Mouse (Mus musculus) left cerebral cortex, adult 18-20 months (tissue): ENCODE results near the gene Gm44596. TPM values are rescaled to one million over a fixed set of nuclear protein-coding genes. Genes with fewer than 3 reads are reported as not detected.
"Not testable (repeated sequence)": the region's sequence is repeated elsewhere in the genome, so short reads cannot be mapped to it uniquely, and the experiment has no call there.

Source experiments
- DNase-seq, 2 experiments: peaks; one replicate each; pipeline ENCODE4 v3.0.0; 2021 to 2022; ENCODE audit warnings: low spot score in 2 of 2, mixed read lengths in 1 of 2
- total RNA-seq, 2 experiments: library from RNA; stranded (reverse); gene quantifications; 2 replicates each; pipeline ENCODE4 v1.2.3; 2021

The Gm44596 gene
- total RNA-seq, 2 experiments from 2014 or later: not detected

DNA sequence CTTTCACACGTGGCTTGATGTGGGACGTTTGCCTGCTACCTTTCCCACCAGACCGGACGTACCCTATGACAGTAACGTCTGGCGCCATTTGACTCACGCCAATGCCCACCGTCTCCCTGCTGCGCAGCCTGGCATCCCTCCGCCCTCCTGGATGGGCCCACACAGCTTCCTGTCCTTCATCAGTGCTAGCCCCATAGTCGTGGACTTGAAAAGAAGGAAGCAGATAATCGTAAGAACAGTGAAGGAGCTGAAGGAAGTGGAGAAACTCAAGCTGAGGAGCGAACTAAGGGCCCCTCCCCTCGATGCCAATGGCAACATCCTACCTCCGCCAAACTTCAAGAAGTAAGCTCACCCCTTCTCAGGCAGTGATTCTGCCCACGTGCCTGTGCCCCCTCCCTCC lies 4.3 kb downstream of the Gm44596 start:
- no peak for DNase-seq

DNA sequence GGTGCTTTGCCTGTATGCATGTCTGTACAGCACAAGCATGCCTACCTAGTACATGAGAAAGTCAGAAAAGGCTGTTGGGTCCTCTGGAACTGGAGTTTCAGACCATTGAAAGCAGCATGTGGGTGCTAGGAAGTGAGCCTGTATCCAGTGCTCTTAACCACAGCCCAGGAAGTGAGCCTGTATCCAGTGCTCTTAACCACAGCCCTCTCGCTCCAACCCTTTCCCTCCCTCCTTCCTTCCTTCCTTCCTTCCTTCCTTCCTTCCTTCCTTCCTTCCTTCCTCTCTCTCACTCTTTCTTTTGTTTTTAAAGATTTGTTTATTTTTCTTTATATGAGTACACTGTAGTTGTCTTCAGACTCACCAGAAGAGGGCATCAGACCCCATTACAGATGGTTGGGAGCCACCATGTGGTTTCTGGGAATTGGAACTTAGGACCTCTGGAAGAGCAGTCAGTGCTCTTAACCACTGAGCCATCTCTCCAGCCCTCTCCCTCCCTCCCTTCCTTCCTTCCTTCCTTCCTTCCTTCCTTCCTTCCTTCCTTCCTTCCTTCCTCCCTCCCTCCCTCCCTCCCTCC lies 5.4 kb downstream of the Gm44596 start:
- not testable (repeated sequence) for DNase-seq

DNA sequence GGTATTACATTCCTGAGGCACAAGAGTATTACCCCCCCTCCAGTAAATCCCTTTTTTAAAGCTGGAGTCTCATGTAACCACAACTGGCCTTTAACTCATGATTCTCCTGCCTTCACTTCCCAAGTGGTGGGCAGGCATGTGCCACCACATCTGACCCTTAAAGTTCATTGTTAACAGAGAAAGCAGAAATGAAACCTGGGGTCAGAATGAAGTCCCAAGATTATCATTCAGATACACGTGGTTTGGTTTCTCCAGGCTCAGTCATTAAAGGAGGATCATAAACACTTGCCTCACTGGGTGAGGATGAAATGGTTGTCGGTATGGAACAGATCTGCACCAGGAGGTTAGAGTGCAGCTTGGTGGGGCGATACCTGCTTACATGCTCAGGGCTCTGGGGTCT lies 6.0 kb downstream of the Gm44596 start:
- DNase-seq: no peak

DNA sequence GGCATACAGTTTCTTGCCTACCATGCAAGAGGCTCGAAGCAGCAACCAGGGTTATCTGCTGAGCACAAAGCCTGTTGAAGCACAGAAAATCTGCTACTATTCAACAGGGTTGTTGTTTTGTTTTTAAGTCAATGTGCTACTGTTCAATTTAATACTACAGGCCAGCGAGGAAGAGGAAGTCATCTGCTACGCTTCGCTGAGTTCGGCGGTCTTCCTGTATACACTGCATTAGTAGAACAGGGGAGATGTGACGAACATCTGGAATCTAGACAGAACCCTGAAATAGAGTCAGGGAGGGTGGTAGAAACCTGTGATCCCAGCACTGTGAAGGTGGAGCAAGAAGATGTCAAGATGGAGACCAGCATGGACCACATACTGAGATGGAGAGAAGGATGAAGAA lies 8.4 kb downstream of the Gm44596 start:
- DNase-seq: no peak

DNA sequence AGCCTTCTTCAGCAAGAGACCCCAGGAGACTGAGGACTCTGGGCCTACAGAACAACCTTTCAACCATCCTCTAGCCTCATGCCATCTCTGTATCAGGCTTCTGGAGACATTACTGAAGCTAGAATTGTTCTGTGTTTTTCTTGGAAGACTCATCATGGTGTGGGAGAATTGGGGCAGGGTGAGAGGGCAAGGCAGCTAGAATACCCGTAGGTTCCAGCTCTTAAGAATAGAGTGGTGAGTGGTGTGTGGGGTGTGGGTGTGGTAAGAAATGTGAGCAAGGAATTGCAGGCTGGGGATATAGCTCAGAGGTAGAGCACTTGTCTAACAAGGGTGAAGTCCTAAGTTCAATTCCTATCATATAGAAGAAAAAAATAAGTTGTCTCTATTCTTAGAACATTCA lies 9.7 kb downstream of the Gm44596 start:
- no peak for DNase-seq

DNA sequence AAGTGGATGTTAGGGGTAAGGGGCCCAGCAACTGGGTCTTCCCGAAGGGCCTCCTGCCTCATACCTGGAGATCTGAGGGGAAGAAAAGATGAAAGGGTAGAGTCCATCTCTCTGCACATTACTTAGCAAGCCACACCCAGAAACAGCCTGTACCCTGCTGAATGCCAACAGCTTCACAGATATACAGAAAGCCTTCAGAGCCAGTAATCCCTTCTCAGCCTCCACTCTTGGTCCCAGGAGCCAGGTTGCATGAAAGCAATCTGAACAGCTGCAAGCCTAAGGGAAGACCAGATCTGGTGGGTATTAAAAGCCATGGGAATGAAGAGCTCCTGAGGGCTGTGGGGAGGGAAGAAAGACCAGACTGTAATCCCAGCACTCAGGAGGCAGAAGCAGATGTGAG lies 13.9 kb downstream of the Gm44596 start:
- no peak for DNase-seq

DNA sequence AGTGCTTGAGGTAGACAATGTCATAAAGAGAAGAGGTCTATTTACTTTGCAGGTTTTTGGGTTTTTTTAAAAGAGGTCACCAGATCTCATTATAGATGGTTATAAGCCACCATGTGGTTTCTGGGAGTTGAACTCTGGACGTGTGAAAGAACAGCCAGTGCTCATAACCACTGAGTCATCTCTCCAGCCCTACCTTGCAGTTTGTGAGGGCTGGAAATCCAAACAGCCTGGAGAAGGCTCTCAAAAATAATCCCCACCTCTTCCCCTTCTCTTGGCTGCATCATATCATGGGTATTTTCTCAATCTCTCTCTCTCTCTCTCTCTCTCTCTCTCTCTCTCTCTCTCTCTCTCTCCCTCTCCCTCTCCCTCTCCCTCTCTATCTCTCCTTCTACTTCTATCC lies 15.4 kb downstream of the Gm44596 start:
- no peak for DNase-seq

DNA sequence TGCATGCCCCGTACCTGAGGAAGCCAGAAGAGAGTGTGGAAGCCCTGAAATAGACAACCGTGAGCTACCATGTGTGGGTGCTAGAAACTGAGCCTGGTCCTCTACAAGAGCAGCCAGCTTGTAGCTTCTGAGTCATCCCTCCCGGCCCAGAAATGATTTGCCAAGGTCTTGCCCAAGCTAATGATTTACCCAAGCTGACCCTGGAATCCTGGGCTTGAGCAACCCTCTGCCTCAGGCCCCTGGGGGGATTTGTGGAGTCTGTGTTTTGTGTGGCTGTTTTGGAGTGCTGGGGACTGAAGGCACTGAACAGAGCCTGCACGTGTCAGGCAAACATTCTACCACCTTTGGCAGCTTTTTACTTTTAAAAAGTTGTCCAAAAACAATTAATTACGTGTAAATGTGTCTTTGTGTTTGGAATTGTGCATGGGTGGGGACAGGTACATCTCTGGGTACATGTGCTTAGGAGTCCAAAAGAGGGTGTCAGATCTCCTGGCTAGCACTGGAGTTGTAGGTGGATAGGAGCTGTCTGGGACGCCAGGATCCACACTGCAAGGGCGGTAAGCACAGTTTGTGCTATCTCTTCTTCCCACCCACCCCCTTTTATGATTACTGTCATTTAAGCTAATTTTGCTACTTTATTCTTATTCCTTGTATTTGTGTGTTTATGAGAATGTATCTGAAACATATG lies 22.4 kb downstream of the Gm44596 start:
- DNase-seq: no peak

DNA sequence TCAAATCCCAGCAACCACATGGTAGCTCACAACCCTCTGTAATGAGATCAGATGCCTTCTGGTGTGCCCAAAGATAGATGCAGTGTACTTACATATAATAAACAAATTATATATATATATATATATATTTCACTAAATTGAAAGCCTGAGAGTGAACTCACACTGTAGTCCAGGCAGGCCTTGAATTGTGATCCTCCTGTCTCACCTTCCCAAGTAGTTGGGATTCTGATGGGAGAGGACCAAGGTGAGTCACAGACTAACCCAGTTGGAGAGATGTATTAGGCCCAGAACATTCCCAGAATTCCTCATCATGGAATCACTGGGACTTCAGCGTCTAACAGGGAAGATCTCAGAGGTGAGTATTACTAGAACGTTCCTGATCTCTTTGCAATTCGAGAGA lies 23.7 kb downstream of the Gm44596 start, which contains the start of gene Nrip2:
Gene Nrip2, plus strand, starts transcription at position 301 of the 400 bp plus-strand sequence.
- no peak for DNase-seq

DNA sequence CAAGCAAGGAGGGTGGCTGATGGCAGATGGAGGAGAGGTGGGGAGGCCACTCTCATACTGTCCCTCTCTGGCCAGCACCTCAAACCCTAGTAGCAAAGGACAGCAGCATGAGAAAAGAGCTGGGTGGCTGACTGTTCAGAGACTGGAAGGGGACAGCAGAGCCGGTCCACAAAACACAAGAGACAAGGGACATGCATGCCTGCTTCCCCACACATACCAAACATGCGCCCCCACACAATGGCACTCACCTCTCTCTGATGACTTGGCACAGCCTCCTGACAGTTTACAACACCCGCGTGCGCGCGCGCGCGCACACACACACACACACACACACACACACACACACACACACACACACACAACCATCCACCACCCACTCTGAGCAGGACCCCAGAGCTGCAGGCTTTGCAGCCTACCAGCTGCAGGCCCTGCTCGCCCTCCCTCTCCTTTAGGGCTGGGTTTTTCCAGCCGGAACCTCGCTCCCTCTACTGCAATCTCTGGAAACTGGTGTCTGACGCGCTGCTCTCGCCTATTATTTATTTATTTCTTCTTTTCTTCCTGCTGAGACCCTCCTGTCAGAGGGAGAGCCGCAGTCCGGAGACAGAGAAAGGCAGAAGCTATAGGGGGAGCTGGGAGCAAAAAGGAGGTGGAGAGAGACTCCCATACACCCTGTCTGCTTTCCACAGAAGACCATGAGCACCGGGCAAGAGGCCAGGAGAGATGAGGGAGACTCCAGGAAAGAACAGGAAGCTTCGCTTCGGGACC lies 24.3 kb downstream of the Gm44596 start:
- peak; percentile 42 to 48 for DNase-seq

DNA sequence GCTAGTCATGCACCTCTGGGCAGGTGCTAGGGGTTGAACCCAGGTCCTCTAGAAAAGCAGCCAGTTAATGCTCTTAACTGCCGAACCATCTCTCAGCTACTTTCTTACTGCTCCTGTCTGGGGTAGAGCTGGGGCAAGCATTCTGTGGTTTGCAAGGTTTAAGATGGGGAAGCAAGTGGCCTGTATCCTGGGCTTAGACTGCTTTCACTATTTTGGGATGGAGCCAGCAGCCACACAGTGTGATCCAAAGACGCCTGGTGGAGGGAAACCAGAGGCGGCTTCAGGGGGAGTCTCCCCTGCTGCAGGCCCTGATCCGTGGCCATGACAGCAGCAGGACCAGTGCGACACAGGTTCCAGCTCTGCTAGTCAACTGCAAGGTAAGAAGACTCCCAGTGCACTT lies 29.4 kb downstream of the Gm44596 start:
- DNase-seq: no peak

DNA sequence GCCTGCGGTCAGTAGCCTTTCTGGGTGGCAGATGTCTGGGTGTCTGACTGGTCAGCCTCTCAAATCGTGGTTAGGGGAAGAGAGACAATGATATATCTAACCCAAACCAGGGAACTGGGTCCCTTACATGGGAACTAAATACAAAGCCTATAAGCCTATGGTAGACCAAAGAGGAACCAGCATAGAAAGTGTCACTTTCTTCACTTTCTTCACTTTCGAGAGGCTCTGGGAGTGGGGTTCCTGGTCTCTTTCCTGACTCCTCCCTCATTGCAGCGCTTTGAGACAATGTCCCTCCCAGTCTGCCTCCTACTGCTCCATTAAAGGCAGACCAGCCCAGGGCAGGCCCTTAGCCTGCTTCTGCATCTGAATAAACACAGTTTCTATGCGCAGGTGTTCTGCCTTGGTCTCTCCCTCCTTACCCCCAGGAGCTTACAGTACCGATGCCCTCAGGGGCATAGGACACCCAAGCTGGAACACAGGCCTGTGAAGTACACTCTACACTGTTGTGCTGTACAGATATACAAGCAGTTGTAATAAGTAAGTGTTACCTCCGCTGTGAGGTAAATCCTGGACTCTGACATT lies 33.3 kb downstream of the Gm44596 start:
- DNase-seq: no peak

DNA sequence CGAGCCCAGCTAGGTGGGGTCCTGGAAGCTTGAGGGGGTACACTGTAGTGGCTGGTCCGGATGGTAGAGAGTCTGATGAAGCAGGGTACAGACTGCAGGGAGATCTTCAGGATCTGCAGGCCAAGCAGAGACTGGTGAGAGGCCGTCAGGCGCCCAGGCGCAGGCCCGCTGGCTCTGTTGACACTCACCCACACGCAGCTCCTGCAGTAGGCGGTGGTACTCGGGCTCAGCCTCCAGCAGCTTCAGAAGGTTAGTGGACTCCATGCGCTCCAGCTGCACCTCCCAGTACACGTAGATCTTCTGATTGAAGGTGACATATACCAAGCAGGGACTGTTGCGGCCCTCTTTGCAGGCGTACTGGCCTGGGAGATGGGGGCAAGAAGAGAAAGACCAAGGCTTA lies 35.0 kb downstream of the Gm44596 start:
- DNase-seq: peak in 1 of 2 experiments; percentile 56

DNA sequence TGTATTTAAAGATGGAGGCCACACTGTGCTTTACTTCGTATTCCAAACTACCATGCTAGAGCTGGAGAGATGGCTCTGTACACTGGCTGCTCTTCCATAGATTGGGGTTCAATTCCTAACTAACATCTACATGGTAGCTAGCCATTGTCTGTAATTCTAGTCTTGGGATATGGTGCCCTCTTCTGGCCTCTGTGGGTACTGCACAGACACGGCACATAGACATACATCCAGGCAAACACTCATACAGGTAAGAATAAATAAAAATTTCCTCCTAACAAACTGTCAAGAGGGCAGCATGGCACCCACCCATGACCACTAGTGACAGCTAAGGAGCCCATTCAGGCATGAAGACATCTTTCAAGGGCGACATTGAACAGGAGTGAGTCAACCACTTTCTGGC lies 35.8 kb downstream of the Gm44596 start:
- DNase-seq: peak; percentile 83 to 89

DNA sequence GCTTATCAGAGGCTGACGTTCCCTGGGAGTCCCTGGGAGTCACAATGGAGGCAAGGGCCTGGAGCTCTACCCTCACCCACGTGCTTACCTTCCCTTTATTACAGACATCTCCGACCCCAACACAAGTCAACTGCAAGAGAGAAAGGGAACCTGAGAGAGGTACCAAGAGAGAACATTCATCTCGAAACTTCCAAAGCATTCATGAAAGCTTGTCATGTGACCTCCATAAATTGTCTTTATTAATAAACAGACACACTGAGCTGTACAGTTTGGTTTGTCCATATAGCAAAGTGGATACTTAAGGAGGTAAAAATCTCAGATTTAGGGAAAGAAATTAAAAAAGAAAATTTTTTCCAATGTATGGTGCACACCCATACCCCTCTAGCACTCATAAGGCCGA lies 40.9 kb downstream of the Gm44596 start:
- DNase-seq: no peak

DNA sequence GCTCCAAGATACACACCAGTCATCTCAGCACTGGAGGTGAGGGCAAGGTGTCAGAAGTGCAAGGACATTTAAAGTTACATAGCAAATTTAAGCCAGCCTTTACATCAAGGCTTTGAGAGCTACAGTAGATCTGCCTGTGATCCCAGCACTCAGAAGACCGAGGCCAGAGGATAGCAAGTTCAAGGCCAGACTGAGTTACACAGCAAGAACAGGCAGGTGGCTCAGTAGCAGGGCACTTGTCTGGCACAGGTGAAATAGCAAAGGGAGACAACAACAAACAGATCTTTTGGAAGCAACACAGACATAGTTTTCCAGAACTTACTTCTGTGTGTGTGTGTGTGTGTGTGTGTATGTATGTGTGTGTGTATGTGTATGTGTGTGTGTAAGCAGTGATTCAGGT lies 42.8 kb downstream of the Gm44596 start:
- no peak for DNase-seq

DNA sequence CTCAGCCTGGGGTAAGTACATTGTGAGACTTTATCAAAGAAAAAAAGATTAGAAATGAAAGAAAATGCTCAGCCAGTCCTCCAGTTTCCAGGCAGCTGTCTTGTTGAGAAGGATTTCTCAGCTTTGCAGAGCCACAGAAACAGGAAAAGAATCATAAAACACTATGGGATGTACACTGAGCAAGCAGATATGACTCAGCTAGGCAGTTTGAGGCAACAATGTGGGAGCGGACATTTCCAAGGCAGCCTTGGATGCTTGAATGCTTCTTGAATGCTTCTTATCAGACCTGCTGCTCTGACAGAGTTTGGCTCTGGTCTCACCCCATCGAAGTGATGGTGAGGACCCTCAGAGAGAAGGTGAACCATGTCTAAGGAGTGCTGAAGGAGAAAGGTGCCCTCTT lies 45.7 kb downstream of the Gm44596 start:
- DNase-seq: no peak

DNA sequence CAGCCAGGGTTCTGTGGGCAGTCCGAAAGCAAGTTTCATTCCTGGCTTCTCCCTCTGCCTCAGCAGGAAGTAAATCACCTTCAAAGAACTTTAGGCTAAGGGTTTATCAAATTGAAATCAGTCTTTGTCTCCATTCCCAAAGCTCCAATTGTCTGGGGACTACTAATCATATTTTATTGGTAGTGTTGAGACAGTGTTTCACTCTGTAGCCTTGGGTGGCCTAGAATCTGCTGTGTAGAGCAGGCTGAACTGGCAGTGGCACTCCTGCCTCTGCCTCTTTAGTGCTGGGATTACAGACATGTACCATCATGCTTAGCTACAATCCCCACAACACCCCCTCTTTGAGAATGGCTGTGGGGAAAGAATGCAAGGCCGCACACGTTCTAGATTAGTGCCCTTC lies 46.2 kb downstream of the Gm44596 start:
- no peak for DNase-seq

DNA sequence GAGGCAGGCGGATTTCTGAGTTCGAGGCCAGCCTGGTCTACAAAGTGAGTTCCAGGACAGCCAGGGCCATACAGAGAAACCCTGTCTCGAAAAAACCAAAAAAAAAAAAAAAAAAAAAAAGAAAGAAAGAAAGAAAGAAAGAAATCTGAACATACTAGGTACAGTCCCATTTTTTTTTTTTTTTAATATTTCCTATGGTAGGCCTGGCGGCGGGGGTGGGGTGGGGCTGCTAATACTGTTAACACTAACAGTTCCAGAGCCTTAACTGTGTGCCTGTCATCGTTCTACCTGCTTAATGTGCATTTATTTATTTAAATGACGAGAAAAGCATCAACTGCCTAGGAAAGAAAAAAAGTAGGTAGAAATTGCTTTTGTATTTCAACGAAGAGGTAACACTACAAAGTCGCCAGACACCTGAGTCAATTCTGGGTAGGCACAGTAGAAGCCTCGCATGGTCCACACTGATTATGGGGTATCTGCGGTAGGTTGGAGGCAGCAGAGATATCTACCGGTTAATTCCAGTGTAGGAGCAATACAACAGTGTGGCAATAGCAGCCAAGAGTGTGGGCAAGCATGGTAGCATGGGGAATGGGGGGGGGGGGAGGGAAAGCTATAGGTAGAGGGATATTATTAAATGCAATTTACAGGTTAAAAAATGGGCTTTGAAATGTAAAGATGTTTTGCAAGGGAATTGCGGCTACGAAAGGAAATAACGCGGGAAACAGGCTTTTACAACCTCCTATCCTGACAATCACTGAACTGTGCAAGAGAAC lies 48.4 kb downstream of the Gm44596 start:
- no peak for DNase-seq

DNA sequence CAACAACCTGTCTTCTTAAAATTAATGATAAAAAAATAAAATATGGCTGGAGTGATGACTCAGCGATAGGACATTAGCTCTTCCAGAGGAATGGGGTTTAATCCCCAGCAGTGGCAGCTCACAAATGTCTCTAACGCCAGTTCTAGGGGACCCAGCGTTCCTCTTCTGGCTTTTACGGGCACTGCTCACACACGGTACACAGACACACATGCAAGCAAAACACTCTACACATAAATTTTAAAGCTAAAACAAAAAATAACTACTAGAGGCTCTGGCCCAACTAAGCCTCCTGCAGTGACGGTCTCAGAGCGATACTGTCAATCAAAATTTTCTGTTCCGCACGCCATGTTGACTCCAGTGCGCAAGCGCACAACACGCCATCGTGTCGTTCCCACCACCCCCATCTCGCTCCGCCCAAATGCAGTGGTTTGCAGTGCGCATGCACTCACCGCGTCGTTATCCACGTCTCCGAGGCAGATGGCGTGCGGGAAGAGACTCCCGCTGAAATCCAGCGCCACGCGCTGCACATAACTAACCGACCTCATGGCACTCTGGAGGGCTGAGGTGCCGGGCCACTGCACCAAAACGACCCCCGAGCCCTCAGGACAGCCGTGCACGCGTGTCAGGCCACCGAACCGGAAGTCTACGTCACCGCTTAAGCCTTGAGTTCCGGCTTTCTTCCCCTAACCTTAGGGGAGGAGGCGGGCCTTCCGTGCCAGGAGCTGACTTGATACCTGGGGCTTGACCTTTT lies 49.1 kb downstream of the Gm44596 start, which contains the start of gene Itfg2:
Gene Itfg2, minus strand, starts transcription at position 663 of the 751 bp plus-strand sequence.
- DNase-seq: peak; percentile 95 to 98
